Mouse (Mus musculus): ENCODE measurements around the gene Pxylp1. TPM values are rescaled to one million over a fixed set of nuclear protein-coding genes. Genes with fewer than 3 reads are reported as not detected.
A peak's percentile ranks its signal among the peaks of the same experiment; 100 is the strongest.

The Pxylp1 gene
- polyA plus RNA-seq, 1 experiment from 2014 or later = 34.7 TPM

- no peak overlapping the region for H3K27ac ChIP-seq (replicated peaks; ENCODE audit: low read depth, low read length)
- peak; percentile 92 for DNase-seq (ENCODE audit: low spot score)
- WGBS = 40% methylated on average over 27 of the region's 27 CpGs
- ATAC-seq (ENCODE audit: low read depth) = peak; percentile 87
- H3K4me3 ChIP-seq (ENCODE audit: low read depth, low read length) = no peak overlapping the region
- no peaks in the 10 kb centered on the region for H3K27me3 ChIP-seq (replicated peaks; ENCODE audit: control insufficient read depth, insufficient read depth, low read length)
- no peak overlapping the region for H3K9ac ChIP-seq (ENCODE audit: low read depth, low read length)
- H3K4me2 ChIP-seq (ENCODE audit: low read depth, low read length) = no peak overlapping the region
- H3K36me3 ChIP-seq (ENCODE audit: control insufficient read depth, insufficient read depth, low read length) = no peaks in the 10 kb centered on the region
- H3K9me3 ChIP-seq (ENCODE audit: control insufficient read depth, low read length) = no peaks in the 10 kb centered on the region
- peaks cover 3% of the 10 kb centered on the region; the same call in 1 of the 2 replicates for H3K4me1 ChIP-seq (ENCODE audit: control insufficient read depth, insufficient read depth, low read length)
These were observed 24.4 kb upstream of the Pxylp1 start for GRCm38 (mm10) chr9:96916620-96917538.

GRCm38 (mm10) chr9:96916076-96916475 is 23.6 kb upstream of the Pxylp1 start:
- Histone ChIP-seq H3K4me2 (ENCODE audit: low read depth, low read length) (no peak overlapping the region), H3K27ac (replicated peaks; ENCODE audit: low read depth, low read length) (no peak overlapping the region), H3K9me3 (ENCODE audit: control insufficient read depth, low read length) (no peaks in the 10 kb centered on the region), H3K27me3 (replicated peaks; ENCODE audit: control insufficient read depth, insufficient read depth, low read length) (no peaks in the 10 kb centered on the region), H3K4me1 (ENCODE audit: control insufficient read depth, insufficient read depth, low read length) (peaks cover 3% of the 10 kb centered on the region; the same call in 1 of the 2 replicates), H3K4me3 (ENCODE audit: low read depth, low read length) (no peak overlapping the region), H3K9ac (ENCODE audit: low read depth, low read length) (no peak overlapping the region), H3K36me3 (ENCODE audit: control insufficient read depth, insufficient read depth, low read length) (no peaks in the 10 kb centered on the region)
- 42% methylated on average over 7 of the region's 7 CpGs for WGBS
- ATAC-seq (ENCODE audit: low read depth) (0 out of 2 replicates have a peak, but pooled peaks have one; percentile 30), DNase-seq (ENCODE audit: low spot score) (no peak)

GRCm38 (mm10) chr9:96914851-96915250 is 22.4 kb upstream of the Pxylp1 start:
- H3K4me2 ChIP-seq (ENCODE audit: low read depth, low read length) = no peak overlapping the region
- 80% methylated on average over 6 of the region's 6 CpGs for WGBS
- H3K9ac ChIP-seq (ENCODE audit: low read depth, low read length) = no peak overlapping the region
- H3K4me1 ChIP-seq (ENCODE audit: control insufficient read depth, insufficient read depth, low read length) = peaks cover 3% of the 10 kb centered on the region; the same call in 1 of the 2 replicates
- ATAC-seq (ENCODE audit: low read depth) = no peak
- H3K27ac ChIP-seq (replicated peaks; ENCODE audit: low read depth, low read length) = no peak overlapping the region
- H3K27me3 ChIP-seq (replicated peaks; ENCODE audit: control insufficient read depth, insufficient read depth, low read length) = no peaks in the 10 kb centered on the region
- DNase-seq (ENCODE audit: low spot score) = no peak
- no peaks in the 10 kb centered on the region for H3K36me3 ChIP-seq (ENCODE audit: control insufficient read depth, insufficient read depth, low read length)
- H3K4me3 ChIP-seq (ENCODE audit: low read depth, low read length) = no peak overlapping the region
- no peaks in the 10 kb centered on the region for H3K9me3 ChIP-seq (ENCODE audit: control insufficient read depth, low read length)

- Histone ChIP-seq H3K4me1 (ENCODE audit: control insufficient read depth, insufficient read depth, low read length) (peaks cover 3% of the 10 kb centered on the region; the same call in 1 of the 2 replicates), H3K36me3 (ENCODE audit: control insufficient read depth, insufficient read depth, low read length) (no peaks in the 10 kb centered on the region), H3K27ac (replicated peaks; ENCODE audit: low read depth, low read length) (no peak overlapping the region), H3K4me2 (ENCODE audit: low read depth, low read length) (no peak overlapping the region), H3K9ac (ENCODE audit: low read depth, low read length) (no peak overlapping the region), H3K4me3 (ENCODE audit: low read depth, low read length) (no peak overlapping the region), H3K27me3 (replicated peaks; ENCODE audit: control insufficient read depth, insufficient read depth, low read length) (no peaks in the 10 kb centered on the region), H3K9me3 (ENCODE audit: control insufficient read depth, low read length) (no peaks in the 10 kb centered on the region)
- DNase-seq (ENCODE audit: low spot score) (no peak), ATAC-seq (ENCODE audit: low read depth) (no peak)
- 89% methylated on average over 3 of the region's 3 CpGs for WGBS
These were observed 21.5 kb upstream of the Pxylp1 start for GRCm38 (mm10) chr9:96914005-96914404.

- H3K4me3 ChIP-seq (ENCODE audit: low read depth, low read length) = no peak overlapping the region
- DNase-seq (ENCODE audit: low spot score) = no peak
- no peaks in the 10 kb centered on the region for H3K27me3 ChIP-seq (replicated peaks; ENCODE audit: control insufficient read depth, insufficient read depth, low read length)
- no peaks in the 10 kb centered on the region for H3K36me3 ChIP-seq (ENCODE audit: control insufficient read depth, insufficient read depth, low read length)
- no peak for ATAC-seq (ENCODE audit: low read depth)
- no peak overlapping the region for H3K9ac ChIP-seq (ENCODE audit: low read depth, low read length)
- H3K4me2 ChIP-seq (ENCODE audit: low read depth, low read length) = no peak overlapping the region
- H3K9me3 ChIP-seq (ENCODE audit: control insufficient read depth, low read length) = no peaks in the 10 kb centered on the region
- H3K27ac ChIP-seq (replicated peaks; ENCODE audit: low read depth, low read length) = no peak overlapping the region
- 91% methylated on average over 1 of the region's 1 CpGs for WGBS
- no peaks in the 10 kb centered on the region for H3K4me1 ChIP-seq (ENCODE audit: control insufficient read depth, insufficient read depth, low read length)
These were observed 17.0 kb upstream of the Pxylp1 start for GRCm38 (mm10) chr9:96909503-96909902.

- Histone ChIP-seq H3K27ac (replicated peaks; ENCODE audit: low read depth, low read length) (no peak overlapping the region), H3K9me3 (ENCODE audit: control insufficient read depth, low read length) (no peaks in the 10 kb centered on the region), H3K4me2 (ENCODE audit: low read depth, low read length) (no peak overlapping the region), H3K4me1 (ENCODE audit: control insufficient read depth, insufficient read depth, low read length) (no peaks in the 10 kb centered on the region), H3K27me3 (replicated peaks; ENCODE audit: control insufficient read depth, insufficient read depth, low read length) (no peaks in the 10 kb centered on the region), H3K4me3 (ENCODE audit: low read depth, low read length) (no peak overlapping the region), H3K9ac (ENCODE audit: low read depth, low read length) (no peak overlapping the region), H3K36me3 (ENCODE audit: control insufficient read depth, insufficient read depth, low read length) (no peaks in the 10 kb centered on the region)
- DNase-seq (ENCODE audit: low spot score) (no peak), ATAC-seq (ENCODE audit: low read depth) (no peak)
- WGBS = 71% methylated on average over 2 of the region's 2 CpGs
These were observed 16.3 kb upstream of the Pxylp1 start for GRCm38 (mm10) chr9:96908737-96909136.

- ATAC-seq (ENCODE audit: low read depth) (no peak), DNase-seq (ENCODE audit: low spot score) (no peak)
- no peak overlapping the region for H3K4me3 ChIP-seq (ENCODE audit: low read depth, low read length)
- no peak overlapping the region for H3K4me2 ChIP-seq (ENCODE audit: low read depth, low read length)
- no peak overlapping the region for H3K27ac ChIP-seq (replicated peaks; ENCODE audit: low read depth, low read length)
- WGBS = 86% methylated on average over 7 of the region's 7 CpGs
- H3K4me1 ChIP-seq (ENCODE audit: control insufficient read depth, insufficient read depth, low read length) = no peaks in the 10 kb centered on the region
- no peaks in the 10 kb centered on the region for H3K36me3 ChIP-seq (ENCODE audit: control insufficient read depth, insufficient read depth, low read length)
- no peaks in the 10 kb centered on the region for H3K27me3 ChIP-seq (replicated peaks; ENCODE audit: control insufficient read depth, insufficient read depth, low read length)
- H3K9me3 ChIP-seq (ENCODE audit: control insufficient read depth, low read length) = no peaks in the 10 kb centered on the region
- no peak overlapping the region for H3K9ac ChIP-seq (ENCODE audit: low read depth, low read length)
These were observed 12.2 kb upstream of the Pxylp1 start for GRCm38 (mm10) chr9:96904360-96905355.

GRCm38 (mm10) chr9:96899717-96900116 is 7.2 kb upstream of the Pxylp1 start:
- no peaks in the 10 kb centered on the region for H3K4me1 ChIP-seq (ENCODE audit: control insufficient read depth, insufficient read depth, low read length)
- no peak overlapping the region for H3K4me2 ChIP-seq (ENCODE audit: low read depth, low read length)
- no peaks in the 10 kb centered on the region for H3K9me3 ChIP-seq (ENCODE audit: control insufficient read depth, low read length)
- no peaks in the 10 kb centered on the region for H3K36me3 ChIP-seq (ENCODE audit: control insufficient read depth, insufficient read depth, low read length)
- 75% methylated on average over 5 of the region's 5 CpGs for WGBS
- no peak overlapping the region for H3K4me3 ChIP-seq (ENCODE audit: low read depth, low read length)
- H3K27ac ChIP-seq (replicated peaks; ENCODE audit: low read depth, low read length) = no peak overlapping the region
- no peak overlapping the region for H3K9ac ChIP-seq (ENCODE audit: low read depth, low read length)
- no peaks in the 10 kb centered on the region for H3K27me3 ChIP-seq (replicated peaks; ENCODE audit: control insufficient read depth, insufficient read depth, low read length)
- DNase-seq (ENCODE audit: low spot score) (no peak), ATAC-seq (ENCODE audit: low read depth) (no peak)
